Mouse (Mus musculus) midbrain, embryonic 14.5 days (tissue): ENCODE results near the gene Gm20532. TPM values are rescaled to one million over a fixed set of nuclear protein-coding genes. Genes with fewer than 3 reads are reported as not detected.

Experiments used
- ATAC-seq: fragments of 200-750 bp; cut with Nextera tagmentation; 2 replicates; pipeline ENCODE4 v1.8.0; 2017; ENCODE audit warnings: moderate number of reproducible peaks, moderate library complexity; ENCODE audit not compliant: low FRiP score, low TSS enrichment
- DNase-seq: peaks from one replicate; pipeline ENCODE4 v3.0.0-alpha.2; 2015
- H3K27ac ChIP-seq: fragments of 300-500 bp; sonication (generic); replicated peaks from 2 replicates; pipeline ENCODE4 v1.5.1; 2014; ENCODE audit warnings: mild to moderate bottlenecking, low read depth, low read length, moderate library complexity
- H3K27me3 ChIP-seq: fragments of 300-500 bp; sonication (generic); 2 replicates; pipeline ENCODE4 v1.6.1; 2014; ENCODE audit warnings: low read length, control low read depth, mixed read lengths; ENCODE audit not compliant: control insufficient read depth, insufficient read depth
- H3K36me3 ChIP-seq: fragments of 300-500 bp; sonication (generic); 2 replicates; pipeline ENCODE4 v1.6.1; 2014; ENCODE audit warnings: low read length, control low read depth; ENCODE audit not compliant: control insufficient read depth, insufficient read depth
- H3K4me1 ChIP-seq: fragments of 300-500 bp; sonication (generic); 2 replicates; pipeline ENCODE4 v1.6.1; 2014; ENCODE audit warnings: mild to moderate bottlenecking, antibody characterized with exemption, low read length, control low read depth; ENCODE audit not compliant: control insufficient read depth, insufficient read depth
- H3K4me2 ChIP-seq: fragments of 300-500 bp; sonication (generic); 2 replicates; pipeline ENCODE4 v1.6.1; 2014; ENCODE audit warnings: mild to moderate bottlenecking, low read length, moderate library complexity
- H3K4me3 ChIP-seq: fragments of 300-500 bp; sonication (generic); replicated peaks from 2 replicates; pipeline ENCODE4 v1.5.1; 2014; ENCODE audit warnings: low read depth, low read length
- H3K9ac ChIP-seq: fragments of 300-500 bp; sonication (generic); replicated peaks from 2 replicates; pipeline ENCODE4 v1.6.1; 2014; ENCODE audit warnings: mild to moderate bottlenecking, low read length, moderate library complexity
- H3K9me3 ChIP-seq: fragments of 300-500 bp; sonication (generic); 2 replicates; pipeline ENCODE4 v1.6.1; 2016; ENCODE audit warnings: low read length, control low read depth, mixed read lengths; ENCODE audit not compliant: control insufficient read depth
- WGBS: fragments of 180-500 bp; shearing (Covaris S2); extraction: QIAGEN DNeasy Blood & Tissue Kit; methylation state at CpG from one replicate; pipeline ENCODE4 v1.1.7; 2014; 5-methylcytosine and 5-hydroxymethylcytosine counted together
- polyA plus RNA-seq: library from polyadenylated mRNA; unstranded; fragments of >200 nt; fragmentation: Nextera tagmentation; extraction: Ambion mirVana; gene quantifications from 2 replicates; pipeline ENCODE4 v1.2.1, GENCODE M21; 2014

Gm20532 gene
- not detected in 2 replicates for polyA plus RNA-seq

GRCm38 (mm10) chr2:26586294-26587043 lies at the start of gene Gm20532:
Gene Gm20532 (plus strand): TSS chr2:26586639.
- peak; percentile 82 for DNase-seq
- Histone ChIP-seq H3K4me1 (peaks cover 8% of the 10 kb centered on the region; the same call in 1 of the 2 replicates), H3K36me3 (no peaks in the 10 kb centered on the region), H3K4me3 (peak within 1 kb of the TSS; percentile 52), H3K27me3 (no peaks in the 10 kb centered on the region), H3K9ac (peak within 1 kb of the TSS; percentile 57), H3K27ac (peak within 1 kb of the TSS; percentile 45; the same call in 1 of the 2 replicates), H3K9me3 (no peaks in the 10 kb centered on the region), H3K4me2 (peak within 1 kb of the TSS; percentile 71)
- peak; percentile 78 for ATAC-seq
- WGBS: under 1% methylated on average over 60 of the region's 65 CpGs

- ATAC-seq (no peak), DNase-seq (no peak)
- H3K4me1 ChIP-seq: peaks cover 24% of the 10 kb centered on the region
- H3K36me3 ChIP-seq: no peaks in the 10 kb centered on the region
- 64% methylated on average over 2 of the region's 2 CpGs for whole genome bisulfite sequencing
- H3K4me3 ChIP-seq: no peak overlapping the region
- H3K4me2 ChIP-seq: no peak overlapping the region
- no peak overlapping the region for H3K9ac ChIP-seq
- no peak overlapping the region for H3K27ac ChIP-seq
- H3K9me3 ChIP-seq: no peaks in the 10 kb centered on the region
- no peaks in the 10 kb centered on the region for H3K27me3 ChIP-seq
Observed at GRCm38 (mm10) chr2:26539516-26539915, 46.9 kb upstream of the Gm20532 start.

- no peak overlapping the region for H3K4me2 ChIP-seq
- H3K9ac ChIP-seq: no peak overlapping the region
- no peaks in the 10 kb centered on the region for H3K36me3 ChIP-seq
- DNase-seq (peak; percentile 28), ATAC-seq (no peak)
- peaks cover 18% of the 10 kb centered on the region for H3K4me1 ChIP-seq
- WGBS: 28% methylated on average over 7 of the region's 7 CpGs
- H3K27ac ChIP-seq: 0 out of 2 replicates have a peak overlapping the region, but pooled peaks have one; percentile 33
- H3K9me3 ChIP-seq: no peaks in the 10 kb centered on the region
- no peaks in the 10 kb centered on the region for H3K27me3 ChIP-seq
- no peak overlapping the region for H3K4me3 ChIP-seq
Observed at GRCm38 (mm10) chr2:26540721-26541120, 45.7 kb upstream of the Gm20532 start.

GRCm38 (mm10) chr2:26541258-26541910 lies 45.1 kb upstream of the Gm20532 start:
- Histone ChIP-seq H3K9ac (no peak overlapping the region), H3K4me2 (no peak overlapping the region), H3K9me3 (no peaks in the 10 kb centered on the region), H3K4me1 (peaks cover 13% of the 10 kb centered on the region), H3K36me3 (no peaks in the 10 kb centered on the region), H3K4me3 (no peak overlapping the region), H3K27me3 (no peaks in the 10 kb centered on the region), H3K27ac (no peak overlapping the region)
- DNase-seq (peak; percentile 30), ATAC-seq (no peak; the same call in 1 of the 2 replicates)
- WGBS: 30% methylated on average over 9 of the region's 9 CpGs

- no peak overlapping the region for H3K9ac ChIP-seq
- H3K9me3 ChIP-seq: no peaks in the 10 kb centered on the region
- DNase-seq (no peak), ATAC-seq (no peak)
- H3K4me3 ChIP-seq: no peak overlapping the region
- WGBS: 76% methylated on average over 4 of the region's 4 CpGs
- no peak overlapping the region for H3K4me2 ChIP-seq
- peaks cover 13% of the 10 kb centered on the region for H3K4me1 ChIP-seq
- no peaks in the 10 kb centered on the region for H3K36me3 ChIP-seq
- H3K27ac ChIP-seq: no peak overlapping the region
- no peaks in the 10 kb centered on the region for H3K27me3 ChIP-seq
Observed at GRCm38 (mm10) chr2:26543155-26543554, 43.3 kb upstream of the Gm20532 start.

- Histone ChIP-seq H3K4me1 (peaks cover 13% of the 10 kb centered on the region), H3K36me3 (no peaks in the 10 kb centered on the region), H3K4me2 (no peak overlapping the region), H3K4me3 (no peak overlapping the region), H3K27ac (no peak overlapping the region), H3K9ac (no peak overlapping the region), H3K27me3 (no peaks in the 10 kb centered on the region), H3K9me3 (no peaks in the 10 kb centered on the region)
- ATAC-seq: no peak
- no peak for DNase-seq
- WGBS: 92% methylated on average over 8 of the region's 8 CpGs
Observed at GRCm38 (mm10) chr2:26543768-26544167, 42.7 kb upstream of the Gm20532 start.

GRCm38 (mm10) chr2:26544265-26544664 lies 42.2 kb upstream of the Gm20532 start:
- Histone ChIP-seq H3K4me3 (no peak overlapping the region), H3K4me1 (peaks cover 13% of the 10 kb centered on the region), H3K9ac (no peak overlapping the region), H3K9me3 (no peaks in the 10 kb centered on the region), H3K27me3 (no peaks in the 10 kb centered on the region), H3K27ac (no peak overlapping the region), H3K4me2 (no peak overlapping the region), H3K36me3 (no peaks in the 10 kb centered on the region)
- no peak for DNase-seq
- no peak for ATAC-seq
- 80% methylated on average over 3 of the region's 3 CpGs for WGBS

GRCm38 (mm10) chr2:26547481-26547880 lies 39.0 kb upstream of the Gm20532 start:
- no peaks in the 10 kb centered on the region for H3K36me3 ChIP-seq
- H3K9me3 ChIP-seq: no peaks in the 10 kb centered on the region
- no peak overlapping the region for H3K9ac ChIP-seq
- no peak overlapping the region for H3K4me2 ChIP-seq
- no peak overlapping the region for H3K4me3 ChIP-seq
- H3K4me1 ChIP-seq: no peaks in the 10 kb centered on the region
- no peaks in the 10 kb centered on the region for H3K27me3 ChIP-seq
- ATAC-seq (no peak), DNase-seq (peak; percentile 42)
- H3K27ac ChIP-seq: no peak overlapping the region
- 33% methylated on average over 2 of the region's 2 CpGs for WGBS
